Mouse (Mus musculus): ENCODE data around the gene Mthfd2l. TPM values are rescaled to one million over a fixed set of nuclear protein-coding genes. Genes with fewer than 3 reads are reported as not detected.

The Mthfd2l gene
- total and polyA plus RNA-seq, 3 experiments: 8.7 to 9.8 (median 9.1) TPM

- Histone ChIP-seq H3K27ac (no peak overlapping the region), H3K4me3 (no peak overlapping the region), H3K4me1 (ENCODE audit: control insufficient read depth, insufficient read depth, low read length) (no peaks in the 10 kb centered on the region), H3K79me2 (replicated peaks; ENCODE audit: control insufficient read depth, insufficient read depth, low read length) (no peaks in the 10 kb centered on the region), H3K9ac (ENCODE audit: low read depth, low read length) (no peak overlapping the region), H3K36me3 (ENCODE audit: control insufficient read depth, insufficient read depth, low read length) (no peaks in the 10 kb centered on the region), H3K27me3 (ENCODE audit: control insufficient read depth, insufficient read depth, low read length) (no peaks in the 10 kb centered on the region)
- 62% methylated on average over 4 of the region's 4 CpGs for WGBS
- DNase-seq: peak; percentile 57 to 59
- intact Hi-C loops (cut with DNase I): no loop called here
- TF ChIP-seq EP300 (IDR thresholded peaks at IDR 0.05; ENCODE audit: insufficient read depth, low read depth, low read length) (no peak), CTCF (IDR thresholded peaks at IDR 0.05) (peak; percentile 84)
Measured at GRCm38 (mm10) chr5:90977244-90977643, 46.3 kb downstream of the Mthfd2l start.

GRCm38 (mm10) chr5:90980297-90980696 is 49.4 kb downstream of the Mthfd2l start:
- TF ChIP-seq EP300 (IDR thresholded peaks at IDR 0.05; ENCODE audit: insufficient read depth, low read depth, low read length) (no peak), POLR2A (IDR thresholded peaks at IDR 0.05; ENCODE audit: insufficient read depth, low read depth, low read length) (no peak), CTCF (IDR thresholded peaks at IDR 0.05) (no peak)
- Histone ChIP-seq H3K27ac (no peak overlapping the region), H3K79me2 (replicated peaks; ENCODE audit: control insufficient read depth, insufficient read depth, low read length) (no peaks in the 10 kb centered on the region), H3K4me3 (no peak overlapping the region), H3K4me1 (ENCODE audit: control insufficient read depth, insufficient read depth, low read length) (no peaks in the 10 kb centered on the region), H3K27me3 (ENCODE audit: control insufficient read depth, insufficient read depth, low read length) (no peaks in the 10 kb centered on the region), H3K36me3 (ENCODE audit: control insufficient read depth, insufficient read depth, low read length) (no peaks in the 10 kb centered on the region), H3K9ac (ENCODE audit: low read depth, low read length) (no peak overlapping the region)
- intact Hi-C loops (cut with DNase I): no loop called here
- WGBS: 69% methylated on average over 7 of the region's 7 CpGs
- no peak for DNase-seq

GRCm38 (mm10) chr5:90987605-90988004 is 56.7 kb downstream of the Mthfd2l start:
- no peaks in the 10 kb centered on the region for H3K4me1 ChIP-seq (ENCODE audit: control insufficient read depth, insufficient read depth, low read length)
- no peaks in the 10 kb centered on the region for H3K79me2 ChIP-seq (replicated peaks; ENCODE audit: control insufficient read depth, insufficient read depth, low read length)
- H3K36me3 ChIP-seq (ENCODE audit: control insufficient read depth, insufficient read depth, low read length): no peaks in the 10 kb centered on the region
- H3K27me3 ChIP-seq (ENCODE audit: control insufficient read depth, insufficient read depth, low read length): no peaks in the 10 kb centered on the region
- H3K4me3 ChIP-seq: no peak overlapping the region
- 85% methylated on average over 5 of the region's 5 CpGs for WGBS
- intact Hi-C loops (cut with DNase I): no loop called here
- H3K27ac ChIP-seq: no peak overlapping the region
- TF ChIP-seq POLR2A (IDR thresholded peaks at IDR 0.05; ENCODE audit: insufficient read depth, low read depth, low read length): no peak
- no peak for TF ChIP-seq EP300 (IDR thresholded peaks at IDR 0.05; ENCODE audit: insufficient read depth, low read depth, low read length)
- no peak for TF ChIP-seq CTCF (IDR thresholded peaks at IDR 0.05)
- DNase-seq: no peak
- no peak overlapping the region for H3K9ac ChIP-seq (ENCODE audit: low read depth, low read length)

GRCm38 (mm10) chr5:90988149-90988548 is 57.2 kb downstream of the Mthfd2l start:
- Histone ChIP-seq H3K4me1 (ENCODE audit: control insufficient read depth, insufficient read depth, low read length) (no peaks in the 10 kb centered on the region), H3K4me3 (no peak overlapping the region), H3K27me3 (ENCODE audit: control insufficient read depth, insufficient read depth, low read length) (no peaks in the 10 kb centered on the region), H3K9ac (ENCODE audit: low read depth, low read length) (no peak overlapping the region), H3K79me2 (replicated peaks; ENCODE audit: control insufficient read depth, insufficient read depth, low read length) (no peaks in the 10 kb centered on the region), H3K27ac (no peak overlapping the region), H3K36me3 (ENCODE audit: control insufficient read depth, insufficient read depth, low read length) (no peaks in the 10 kb centered on the region)
- DNase-seq: no peak
- intact Hi-C loops (cut with DNase I): no loop called here
- TF ChIP-seq EP300 (IDR thresholded peaks at IDR 0.05; ENCODE audit: insufficient read depth, low read depth, low read length) (no peak), CTCF (IDR thresholded peaks at IDR 0.05) (no peak), POLR2A (IDR thresholded peaks at IDR 0.05; ENCODE audit: insufficient read depth, low read depth, low read length) (no peak)
- 75% methylated on average over 3 of the region's 3 CpGs for WGBS

- no peak overlapping the region for H3K27ac ChIP-seq
- 88% methylated on average over 4 of the region's 4 CpGs for WGBS
Measured at GRCm38 (mm10) chr5:90988592-90988991, 57.7 kb downstream of the Mthfd2l start.

GRCm38 (mm10) chr5:90999942-91000341 is 69.0 kb downstream of the Mthfd2l start:
- no peak for TF ChIP-seq CTCF (IDR thresholded peaks at IDR 0.05)
- TF ChIP-seq EP300 (IDR thresholded peaks at IDR 0.05; ENCODE audit: insufficient read depth, low read depth, low read length): no peak
- TF ChIP-seq POLR2A (IDR thresholded peaks at IDR 0.05; ENCODE audit: insufficient read depth, low read depth, low read length): no peak
- no peak for DNase-seq

More at GRCm38 (mm10) chr5:90988592-90988991, 57.7 kb downstream of the Mthfd2l start:
- no peak for TF ChIP-seq EP300 (IDR thresholded peaks at IDR 0.05; ENCODE audit: insufficient read depth, low read depth, low read length)
- TF ChIP-seq CTCF (IDR thresholded peaks at IDR 0.05): no peak
- TF ChIP-seq POLR2A (IDR thresholded peaks at IDR 0.05; ENCODE audit: insufficient read depth, low read depth, low read length): no peak
- Histone ChIP-seq H3K9ac (ENCODE audit: low read depth, low read length) (no peak overlapping the region), H3K4me1 (ENCODE audit: control insufficient read depth, insufficient read depth, low read length) (no peaks in the 10 kb centered on the region), H3K4me3 (no peak overlapping the region), H3K79me2 (replicated peaks; ENCODE audit: control insufficient read depth, insufficient read depth, low read length) (no peaks in the 10 kb centered on the region), H3K27me3 (ENCODE audit: control insufficient read depth, insufficient read depth, low read length) (no peaks in the 10 kb centered on the region), H3K36me3 (ENCODE audit: control insufficient read depth, insufficient read depth, low read length) (no peaks in the 10 kb centered on the region)
- DNase-seq: no peak
- intact Hi-C loops (cut with DNase I): no loop called here

More at GRCm38 (mm10) chr5:90999942-91000341, 69.0 kb downstream of the Mthfd2l start:
- intact Hi-C loops (cut with DNase I): no loop called here
- H3K9ac ChIP-seq (ENCODE audit: low read depth, low read length): no peak overlapping the region
- no peaks in the 10 kb centered on the region for H3K36me3 ChIP-seq (ENCODE audit: control insufficient read depth, insufficient read depth, low read length)
- no peaks in the 10 kb centered on the region for H3K27me3 ChIP-seq (ENCODE audit: control insufficient read depth, insufficient read depth, low read length)
- H3K4me1 ChIP-seq (ENCODE audit: control insufficient read depth, insufficient read depth, low read length): no peaks in the 10 kb centered on the region
- 84% methylated on average over 8 of the region's 8 CpGs for WGBS
- no peaks in the 10 kb centered on the region for H3K79me2 ChIP-seq (replicated peaks; ENCODE audit: control insufficient read depth, insufficient read depth, low read length)
- no peak overlapping the region for H3K27ac ChIP-seq
- no peak overlapping the region for H3K4me3 ChIP-seq

All from heart, adult 2 months (tissue).